Mouse (Mus musculus): Measurements from ENCODE around the gene Olig2.

The Olig2 gene

DNA sequence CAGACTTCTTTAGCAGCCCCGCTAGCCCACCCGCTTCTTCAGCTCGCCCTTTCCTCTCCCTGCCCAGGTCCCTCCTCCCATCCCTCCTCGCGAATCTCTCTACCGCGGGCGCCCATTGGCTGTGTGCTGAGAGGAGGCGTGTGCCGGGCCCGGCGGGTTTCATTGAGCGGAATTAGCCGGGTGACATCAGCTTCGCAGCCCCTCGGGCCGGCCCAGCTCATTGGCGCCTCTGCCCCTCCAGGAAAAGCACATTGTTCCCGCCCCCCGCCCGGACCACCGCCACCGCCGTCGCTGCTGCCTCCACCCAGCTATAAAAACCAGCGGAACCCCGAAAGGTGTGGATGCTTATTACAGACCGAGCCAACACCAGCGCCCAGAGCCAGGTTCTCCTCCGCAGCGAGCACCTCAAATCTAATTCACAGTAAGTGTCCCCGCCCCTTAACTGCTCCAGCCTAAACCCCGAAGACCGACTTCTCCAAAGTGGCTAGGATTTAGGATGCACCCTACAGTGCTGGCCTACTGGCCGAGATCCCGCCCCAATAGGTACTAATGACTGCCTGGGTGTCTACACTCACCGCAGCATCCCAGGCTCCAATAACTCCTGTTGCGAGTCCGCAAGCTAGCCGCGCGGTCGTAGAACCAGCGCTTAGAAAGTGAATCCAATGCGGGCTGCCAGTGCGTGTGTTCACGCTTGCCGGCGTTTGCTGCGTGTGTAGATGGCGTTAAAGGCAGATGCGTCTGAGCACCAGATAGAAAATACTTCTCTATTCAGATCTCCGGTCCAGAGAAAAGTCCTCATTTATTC, at the start of gene Olig2:
Olig2 (plus strand) TSS at position 225 of the 805 bp plus-strand sequence.
- in situ Hi-C loops (cut with MboI, MseI) = no loop called here

DNA sequence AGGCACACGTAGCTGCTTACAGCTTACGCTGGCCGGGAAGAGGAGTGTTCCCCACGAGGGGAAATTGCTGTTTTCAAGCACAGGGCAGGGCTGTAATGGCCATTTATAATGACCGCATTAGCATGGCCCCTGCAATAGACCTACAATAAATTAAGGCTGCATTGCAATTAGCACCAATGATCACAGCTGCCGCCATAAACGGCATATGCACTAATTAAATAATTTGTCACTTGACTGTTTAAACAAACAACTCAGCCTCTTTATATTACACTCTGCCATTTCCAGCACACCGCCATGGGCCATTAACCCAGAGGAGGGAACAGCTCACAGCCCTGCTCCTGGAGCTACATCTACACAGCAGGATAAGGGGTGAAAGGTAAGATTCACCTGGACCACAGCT, 49.4 kb upstream of the Olig2 start:
- in situ Hi-C loops (cut with MboI, MseI) = no loop called here

DNA sequence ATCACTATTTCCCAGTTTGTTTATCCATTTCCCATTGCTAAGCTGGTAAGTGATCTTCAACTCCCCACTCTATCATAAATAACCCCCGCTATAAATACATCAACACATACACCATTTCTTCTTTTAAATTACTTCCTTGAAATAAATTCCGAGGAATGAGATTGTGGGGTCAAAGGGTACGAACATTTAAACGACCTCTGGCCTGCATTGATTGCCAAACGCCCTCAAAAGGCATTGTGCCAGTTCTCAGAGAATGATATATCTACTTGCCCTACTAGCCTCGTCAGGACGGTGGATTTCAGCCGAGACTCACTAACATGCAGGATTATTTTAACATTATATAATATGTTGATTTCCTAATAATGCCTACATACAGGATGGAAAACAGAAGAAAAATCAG, 38.2 kb upstream of the Olig2 start:
- in situ Hi-C loops (cut with MboI, MseI) = no loop called here

DNA sequence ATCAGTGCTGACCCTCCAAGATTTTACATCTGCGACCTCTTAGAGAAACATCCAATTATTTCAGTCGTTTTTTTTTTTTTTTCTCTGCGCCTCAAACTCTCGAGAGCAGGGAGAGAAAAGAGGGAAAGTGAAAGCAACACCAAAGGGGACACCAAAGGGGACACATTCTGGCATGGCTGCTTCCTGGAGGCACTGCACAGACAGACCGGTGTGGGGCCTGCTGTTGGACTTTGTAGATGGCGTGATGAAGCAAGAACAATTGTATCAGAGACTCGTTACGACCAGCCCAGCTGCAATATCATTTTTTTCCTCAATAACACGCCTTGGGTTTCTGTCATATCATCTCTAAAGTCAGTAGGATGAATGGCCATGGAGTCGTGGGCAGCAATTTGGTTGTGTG, 37.6 kb upstream of the Olig2 start:
- in situ Hi-C loops (cut with MboI, MseI) = no loop called here

DNA sequence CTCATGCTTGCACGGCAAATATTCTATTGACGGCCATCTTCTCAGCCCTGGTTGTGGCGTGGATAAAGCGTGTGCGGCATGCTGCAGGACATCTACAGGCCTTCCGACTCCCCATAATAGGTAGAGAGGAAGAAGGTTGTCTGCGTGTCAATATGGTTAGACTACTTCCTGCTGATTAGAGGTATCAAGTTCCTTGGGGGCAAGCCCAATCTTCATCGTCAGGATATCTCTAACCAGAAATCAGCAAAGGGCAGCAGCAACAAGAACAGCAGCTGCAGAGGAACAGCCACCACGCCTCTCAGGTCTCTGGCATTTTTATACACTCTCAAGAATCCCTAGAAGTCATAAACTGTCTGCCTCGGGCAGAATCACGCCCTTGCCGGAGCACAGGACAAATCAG, 37.0 kb upstream of the Olig2 start:
- in situ Hi-C loops (cut with MboI, MseI) = no loop called here

DNA sequence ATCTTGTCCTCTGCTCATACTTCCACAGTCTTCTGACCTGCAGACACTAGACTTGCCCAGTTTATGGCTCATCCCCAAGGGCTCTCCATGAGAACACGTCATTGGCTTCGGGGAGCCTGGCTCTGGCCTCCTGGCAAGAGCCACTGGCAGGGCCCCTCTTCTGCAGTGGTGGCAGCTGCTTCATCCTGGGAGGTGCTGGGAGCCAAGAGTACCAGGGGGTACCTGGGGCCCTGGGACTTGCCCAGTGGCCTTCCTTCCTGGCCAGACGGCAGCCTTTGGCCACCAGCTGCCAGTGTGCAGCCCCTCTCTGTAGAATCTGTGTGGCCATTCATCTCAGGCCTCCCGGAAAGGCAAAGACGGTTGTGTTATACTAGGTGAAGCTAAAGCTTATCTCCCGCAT, 34.0 kb upstream of the Olig2 start:
- in situ Hi-C loops (cut with MboI, MseI) = no loop called here

DNA sequence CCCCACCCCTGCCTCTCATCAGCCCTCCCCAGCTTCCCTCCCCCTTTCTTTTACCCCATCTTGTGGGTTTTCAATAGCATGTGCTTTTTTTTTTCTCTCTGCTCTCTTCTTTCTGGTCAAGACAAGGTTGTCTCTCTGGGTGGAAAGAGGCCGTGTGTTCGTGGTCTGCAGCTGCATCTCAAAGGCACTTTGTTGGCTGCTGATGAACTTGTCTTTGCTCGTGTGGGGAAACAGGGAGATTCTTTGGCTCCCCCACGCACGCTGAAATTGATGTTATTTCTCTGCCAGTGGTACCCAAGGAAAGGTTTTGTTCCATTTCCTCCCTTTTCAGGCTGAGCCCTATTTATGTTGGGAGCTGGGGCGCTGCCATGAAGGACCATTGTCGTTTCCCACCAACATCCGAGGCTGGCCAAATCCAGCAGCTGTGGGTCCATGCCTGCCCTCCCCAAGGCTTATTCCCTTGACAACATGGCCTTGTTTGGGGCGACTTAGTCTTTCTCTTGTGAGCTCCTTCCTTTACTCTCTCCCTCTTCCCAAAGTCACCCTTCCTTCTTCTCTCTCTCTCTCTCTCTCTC, 33.5 kb upstream of the Olig2 start:
- in situ Hi-C loops (cut with MboI, MseI) = no loop called here

DNA sequence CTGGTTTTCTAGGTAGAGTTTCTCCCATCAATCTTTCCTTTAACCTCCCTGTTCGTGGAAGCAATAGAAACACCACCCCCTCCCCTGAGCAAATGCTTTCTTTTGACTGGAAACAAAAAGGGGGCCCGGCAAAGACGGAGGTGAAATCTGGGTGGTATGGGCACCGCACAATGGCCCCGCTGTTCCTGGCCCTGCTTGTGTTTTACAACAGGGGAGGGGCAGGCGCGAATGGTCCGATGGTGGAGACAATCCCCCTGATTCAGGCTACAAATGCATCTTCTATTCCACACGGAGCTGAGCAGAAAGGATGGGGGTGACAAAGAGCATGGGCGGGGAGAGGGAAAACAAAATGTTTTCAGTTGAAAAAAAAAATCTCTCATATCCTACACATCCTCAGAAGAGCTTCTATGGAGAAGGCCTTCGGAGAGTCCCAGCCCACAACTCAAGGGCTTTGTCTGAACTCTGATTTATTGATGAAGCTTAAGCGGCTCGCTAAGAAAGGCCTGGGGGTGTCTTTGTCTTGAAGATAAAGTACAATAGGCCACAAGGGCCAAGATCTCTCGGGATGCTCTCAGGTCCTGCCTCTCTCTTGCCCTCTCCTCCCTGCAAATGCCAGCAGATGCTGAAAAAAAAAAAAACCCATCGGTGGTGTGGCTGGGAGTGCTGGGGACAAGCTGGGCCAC, 32.4 kb upstream of the Olig2 start:
- in situ Hi-C loops (cut with MboI, MseI) = no loop called here

DNA sequence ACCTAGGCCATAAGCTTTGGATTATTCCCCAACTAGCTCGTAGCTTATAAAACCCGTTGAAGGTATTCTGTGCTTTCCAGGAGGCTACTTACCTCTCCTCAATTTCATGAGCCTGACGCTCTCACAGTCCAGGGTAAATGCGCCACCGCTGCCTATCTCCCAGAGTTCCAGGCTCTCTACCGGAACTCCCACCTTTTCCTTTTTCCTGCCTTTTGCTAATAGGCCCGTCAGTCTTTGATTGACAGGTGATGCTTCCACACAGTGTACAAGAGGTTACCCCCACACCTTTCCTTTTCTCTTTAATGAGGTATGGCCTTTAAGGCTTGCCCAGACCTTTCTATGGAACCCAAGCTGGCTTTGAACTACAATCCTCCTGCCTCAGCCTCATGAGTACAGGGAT, 25.4 kb upstream of the Olig2 start:
- in situ Hi-C loops (cut with MboI, MseI) = loop anchor here (5.0 kb wide), 1 partner anchor 103 kb away; the partner anchor contains the start of gene 4932438H23Rik

DNA sequence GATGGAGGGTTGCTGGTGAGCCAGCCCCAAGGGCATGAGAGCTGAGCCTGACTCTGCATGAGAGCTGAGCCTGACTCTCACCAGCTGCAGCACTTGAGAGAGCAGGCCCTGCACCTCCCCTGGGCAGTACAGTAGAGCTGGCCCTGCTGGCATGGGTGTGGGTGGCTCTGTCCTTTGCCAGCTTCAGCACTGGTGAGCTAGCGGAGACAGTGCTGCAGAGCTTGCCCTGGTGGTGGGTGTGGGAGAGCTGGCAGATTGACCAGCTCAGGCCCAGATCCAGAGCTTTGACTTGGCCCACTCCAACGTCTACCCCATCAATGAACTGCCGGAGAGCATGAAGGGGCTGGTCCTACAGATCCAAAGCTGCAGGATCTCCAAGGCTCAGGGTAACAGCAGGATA, 22.3 kb upstream of the Olig2 start:
- in situ Hi-C loops (cut with MboI, MseI) = loop anchor here (5.0 kb wide), 1 partner anchor 106 kb away; the partner anchor contains the start of gene 4932438H23Rik

DNA sequence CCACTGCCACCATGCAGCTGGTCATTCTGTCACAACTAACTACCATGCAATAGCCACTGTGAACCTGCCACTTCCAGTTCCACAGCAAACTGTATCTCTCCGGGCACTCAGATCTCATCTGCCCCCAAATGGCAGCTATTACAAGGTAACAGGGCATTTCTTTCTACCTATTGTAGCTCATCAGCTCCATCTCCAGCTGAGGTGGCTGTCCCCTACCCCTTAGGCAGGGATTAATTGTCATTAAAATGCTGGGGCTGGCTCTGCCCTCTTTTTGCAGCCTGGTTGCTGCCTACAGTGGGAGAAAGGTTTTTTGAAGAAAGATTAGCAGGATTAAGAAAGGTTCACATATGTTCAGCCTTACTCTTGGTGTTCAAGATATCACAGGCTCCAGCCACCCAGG, 18.9 kb upstream of the Olig2 start:
- in situ Hi-C loops (cut with MboI, MseI) = no loop called here

DNA sequence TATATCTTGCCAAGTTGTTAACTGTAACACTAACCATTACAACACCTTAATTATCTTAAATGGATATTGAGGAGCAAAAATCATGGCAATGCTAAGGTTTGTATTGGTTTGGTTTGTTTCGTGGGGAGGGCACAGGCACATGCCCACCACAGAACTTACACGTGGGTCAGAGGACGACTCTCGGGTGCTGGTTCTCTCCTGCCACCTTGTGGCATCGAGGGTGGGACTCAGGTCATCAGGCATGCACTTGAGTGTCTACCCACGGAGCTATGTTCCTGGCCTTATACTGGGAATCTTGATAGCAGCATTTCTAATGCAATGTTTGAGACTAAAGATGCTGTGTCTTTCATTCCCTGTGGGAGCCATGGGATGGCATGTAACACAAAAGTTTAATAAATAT, 8.2 kb upstream of the Olig2 start:
- in situ Hi-C loops (cut with MboI, MseI) = no loop called here

DNA sequence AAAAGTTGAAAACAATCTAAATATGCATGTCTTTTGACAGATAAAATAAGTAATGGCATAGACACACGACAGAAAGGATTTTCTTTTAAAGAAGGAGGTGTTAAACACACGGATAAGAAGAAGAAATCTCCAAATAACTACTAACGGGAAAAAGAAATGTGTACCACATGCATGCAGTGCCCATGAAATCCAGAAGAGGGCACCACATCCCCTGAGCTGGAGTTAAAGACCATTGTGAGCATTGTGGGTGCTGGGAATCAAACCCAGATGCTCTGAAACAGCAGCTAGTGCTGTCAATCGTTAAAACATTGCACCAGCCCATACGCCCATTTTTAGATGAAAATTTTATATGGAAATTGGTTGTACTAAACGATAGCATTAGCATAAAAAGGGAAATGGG, 7.3 kb upstream of the Olig2 start:
- in situ Hi-C loops (cut with MboI, MseI) = no loop called here

DNA sequence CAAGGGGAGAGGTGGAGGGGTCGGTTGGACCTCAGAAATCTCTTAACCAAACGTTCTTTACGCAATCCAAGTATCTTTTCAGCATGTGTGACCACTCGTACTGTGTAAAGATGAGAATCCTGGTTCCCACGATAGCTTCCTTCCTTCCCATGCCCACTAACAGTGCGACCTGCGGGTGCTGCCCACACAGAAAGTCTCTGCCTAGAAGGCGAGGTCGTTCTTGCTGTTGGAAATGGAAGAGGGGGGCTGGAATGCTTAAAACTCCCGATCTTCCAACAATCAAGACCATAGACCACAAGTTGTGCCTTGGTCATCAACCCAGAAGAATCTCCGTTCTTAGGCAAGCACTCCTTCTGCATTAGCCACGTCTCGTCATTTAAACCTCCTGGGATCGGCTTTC, 6.0 kb upstream of the Olig2 start:
- in situ Hi-C loops (cut with MboI, MseI) = no loop called here

DNA sequence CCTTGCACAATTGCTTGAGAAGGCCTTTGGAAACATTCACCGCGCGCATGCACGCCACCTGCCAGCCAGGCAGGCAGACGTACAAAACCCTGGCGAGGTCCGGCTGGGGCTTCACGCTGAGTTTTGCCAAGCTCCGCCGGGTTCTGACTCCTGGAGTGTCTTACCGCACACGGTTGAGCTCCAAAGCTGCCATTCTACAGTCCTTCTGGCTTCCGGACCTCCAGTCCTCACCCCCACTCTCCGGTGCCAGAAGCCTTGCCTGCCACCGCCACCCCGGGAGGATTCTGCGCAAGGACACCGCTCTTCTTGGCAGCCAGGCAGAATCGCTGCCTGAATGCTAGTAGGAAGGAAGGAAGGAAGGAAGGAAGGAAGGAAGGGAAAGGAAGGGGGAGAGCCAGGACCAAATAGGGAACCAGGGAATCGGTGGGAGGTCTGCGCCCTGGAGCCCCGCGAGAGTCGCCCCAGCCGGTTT, 3.0 kb upstream of the Olig2 start:
- in situ Hi-C loops (cut with MboI, MseI) = no loop called here

DNA sequence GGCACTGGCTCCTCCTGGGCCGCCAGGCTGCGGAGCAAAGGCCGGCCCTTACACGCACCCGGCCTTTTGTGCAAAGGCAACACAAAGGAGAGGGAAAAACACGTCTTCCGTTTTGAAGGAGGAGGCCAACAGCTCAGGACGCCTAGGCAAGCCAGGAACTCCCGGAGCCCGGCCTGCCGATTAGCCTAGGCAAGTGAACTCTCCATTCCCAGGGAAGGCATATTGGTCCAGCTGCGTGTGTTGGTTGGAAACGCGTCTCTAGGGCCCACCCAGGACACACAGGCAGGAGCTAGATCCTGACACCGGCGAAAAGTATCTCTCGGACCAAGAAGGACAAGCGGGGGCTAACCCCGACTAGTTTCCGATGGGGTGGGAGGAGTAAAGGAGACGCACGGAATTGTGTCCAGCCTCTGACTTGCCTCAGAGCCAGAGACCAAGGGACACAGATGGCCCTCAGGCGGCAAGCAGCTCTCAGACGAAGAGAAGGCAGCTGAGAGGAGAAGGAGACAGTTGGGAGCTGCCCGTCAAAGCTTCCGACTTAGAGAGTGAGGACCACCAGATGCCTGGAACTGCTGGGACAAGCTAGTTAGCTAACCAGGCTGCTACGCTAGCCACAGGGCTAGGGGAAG, 2.5 kb upstream of the Olig2 start:
- in situ Hi-C loops (cut with MboI, MseI) = no loop called here

DNA sequence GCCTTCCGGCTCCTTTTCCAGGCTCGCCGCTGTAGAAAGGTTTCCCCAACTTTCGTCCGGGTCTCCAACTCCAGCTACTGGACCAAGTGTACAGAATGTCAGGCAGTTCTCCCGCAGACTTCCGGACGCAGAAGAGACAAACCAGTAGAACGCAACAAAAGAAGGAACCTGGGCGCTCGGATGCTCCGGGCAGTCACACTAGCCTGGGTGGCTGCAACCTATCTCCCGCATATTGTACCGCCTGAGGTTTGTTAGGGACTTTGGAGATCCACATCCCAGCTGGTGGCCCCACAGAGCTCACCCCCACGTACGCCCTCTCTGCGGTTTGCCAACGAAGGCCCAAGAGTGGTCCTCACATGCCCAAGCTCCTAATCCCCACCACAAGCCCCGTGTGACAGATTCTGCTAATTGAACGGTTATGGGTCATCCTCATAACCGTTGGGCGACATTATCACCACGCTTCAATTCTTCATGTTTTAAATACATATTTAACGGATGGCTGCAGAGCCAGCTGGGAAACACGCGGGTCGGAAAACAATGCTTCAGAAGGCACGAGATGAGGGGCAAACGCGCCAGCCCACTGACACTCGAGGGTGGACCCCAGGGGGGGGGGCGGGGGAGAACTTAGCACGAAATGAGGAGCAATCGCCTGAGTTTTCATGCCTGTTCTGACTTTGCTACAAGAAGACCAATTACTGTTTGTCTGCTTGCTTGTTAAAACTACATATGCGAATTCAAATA, 1.8 kb upstream of the Olig2 start:
- in situ Hi-C loops (cut with MboI, MseI) = no loop called here

DNA sequence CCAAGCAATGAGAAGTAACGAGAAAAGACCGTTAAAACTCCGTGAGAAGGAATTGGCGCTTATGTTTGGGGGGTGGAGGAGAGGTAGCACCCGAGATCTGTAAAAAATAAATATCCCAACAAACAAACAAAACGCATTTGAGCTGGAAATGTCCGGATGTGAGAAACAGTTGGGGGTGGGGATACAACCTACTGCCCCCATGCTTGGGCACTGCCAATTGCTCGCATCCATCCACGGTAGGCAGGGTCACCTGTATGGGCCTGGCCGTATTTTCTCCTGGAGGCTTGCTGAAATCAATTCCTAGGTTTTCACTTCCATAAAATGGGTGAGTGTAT, 1.2 kb upstream of the Olig2 start:
- in situ Hi-C loops (cut with MboI, MseI) = no loop called here

DNA sequence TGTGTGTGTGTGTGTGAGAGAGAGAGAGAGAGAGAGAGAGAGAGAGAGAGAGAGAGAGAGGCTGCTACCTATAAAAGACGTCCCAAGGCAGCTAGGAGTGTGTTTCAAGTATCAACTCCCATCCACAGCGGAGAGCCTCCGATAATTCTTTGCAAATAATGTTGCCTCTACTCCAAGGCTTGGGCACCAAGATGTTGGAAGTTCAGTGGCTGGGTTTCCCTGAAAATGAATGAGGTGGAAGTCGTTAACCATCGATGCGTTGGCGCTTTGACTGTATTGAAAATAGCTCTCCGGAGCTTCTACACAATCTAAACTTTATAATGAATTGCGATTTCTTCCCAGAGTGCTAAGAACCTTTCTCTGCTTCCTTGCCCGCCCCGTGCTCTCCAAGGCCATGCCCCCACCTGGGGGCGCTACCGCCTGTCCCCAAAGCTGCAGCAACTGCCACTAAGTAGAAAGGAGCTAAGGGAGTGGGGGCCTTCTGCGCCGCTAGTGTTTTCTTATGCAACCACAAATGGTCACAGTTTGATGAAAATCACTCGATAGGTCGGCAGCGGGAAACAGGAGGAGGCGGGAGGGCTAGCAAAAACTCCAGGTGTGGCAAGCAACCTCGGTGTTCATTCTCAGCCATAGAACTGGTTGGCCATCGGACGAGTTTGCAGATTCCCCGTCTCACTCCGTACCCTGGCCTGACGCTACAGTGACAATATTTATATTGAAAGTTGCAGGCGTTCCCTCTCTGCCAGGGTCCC, 600 bp upstream of the Olig2 start:
- in situ Hi-C loops (cut with MboI, MseI) = no loop called here

DNA sequence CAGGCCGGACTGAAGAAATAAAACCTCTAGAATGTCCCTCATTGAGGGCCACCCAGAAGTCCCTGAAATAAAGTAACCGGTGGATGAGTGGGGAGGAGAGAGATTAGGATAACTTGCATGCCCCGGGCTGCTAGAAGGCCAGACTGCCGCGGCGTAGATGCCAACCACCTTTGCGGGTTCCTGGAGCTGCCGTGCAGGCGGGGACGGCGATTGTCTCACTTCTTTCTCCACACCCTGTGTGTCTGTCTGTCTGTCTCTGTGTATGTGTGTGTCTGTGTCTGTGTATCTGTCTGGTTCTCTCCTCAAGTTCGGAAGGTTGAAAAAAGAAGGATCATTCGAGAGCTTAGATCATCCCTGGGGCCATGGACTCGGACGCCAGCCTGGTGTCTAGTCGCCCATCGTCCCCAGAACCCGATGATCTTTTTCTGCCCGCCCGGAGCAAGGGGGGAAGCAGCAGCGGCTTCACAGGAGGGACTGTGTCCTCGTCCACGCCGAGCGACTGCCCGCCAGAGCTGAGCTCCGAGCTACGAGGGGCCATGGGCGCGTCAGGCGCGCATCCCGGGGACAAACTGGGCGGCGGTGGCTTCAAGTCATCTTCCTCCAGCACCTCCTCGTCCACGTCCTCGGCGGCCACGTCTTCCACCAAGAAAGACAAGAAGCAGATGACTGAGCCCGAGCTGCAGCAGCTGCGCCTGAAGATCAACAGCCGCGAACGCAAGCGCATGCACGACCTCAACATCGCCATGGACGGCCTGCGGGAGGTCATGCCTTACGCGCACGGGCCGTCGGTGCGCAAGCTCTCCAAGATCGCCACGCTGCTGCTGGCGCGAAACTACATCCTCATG, 1.0 kb downstream of the Olig2 start:
- in situ Hi-C loops (cut with MboI, MseI) = no loop called here

Measured in T-helper 1 cell (primary cell).